In the genomic region with DNA sequence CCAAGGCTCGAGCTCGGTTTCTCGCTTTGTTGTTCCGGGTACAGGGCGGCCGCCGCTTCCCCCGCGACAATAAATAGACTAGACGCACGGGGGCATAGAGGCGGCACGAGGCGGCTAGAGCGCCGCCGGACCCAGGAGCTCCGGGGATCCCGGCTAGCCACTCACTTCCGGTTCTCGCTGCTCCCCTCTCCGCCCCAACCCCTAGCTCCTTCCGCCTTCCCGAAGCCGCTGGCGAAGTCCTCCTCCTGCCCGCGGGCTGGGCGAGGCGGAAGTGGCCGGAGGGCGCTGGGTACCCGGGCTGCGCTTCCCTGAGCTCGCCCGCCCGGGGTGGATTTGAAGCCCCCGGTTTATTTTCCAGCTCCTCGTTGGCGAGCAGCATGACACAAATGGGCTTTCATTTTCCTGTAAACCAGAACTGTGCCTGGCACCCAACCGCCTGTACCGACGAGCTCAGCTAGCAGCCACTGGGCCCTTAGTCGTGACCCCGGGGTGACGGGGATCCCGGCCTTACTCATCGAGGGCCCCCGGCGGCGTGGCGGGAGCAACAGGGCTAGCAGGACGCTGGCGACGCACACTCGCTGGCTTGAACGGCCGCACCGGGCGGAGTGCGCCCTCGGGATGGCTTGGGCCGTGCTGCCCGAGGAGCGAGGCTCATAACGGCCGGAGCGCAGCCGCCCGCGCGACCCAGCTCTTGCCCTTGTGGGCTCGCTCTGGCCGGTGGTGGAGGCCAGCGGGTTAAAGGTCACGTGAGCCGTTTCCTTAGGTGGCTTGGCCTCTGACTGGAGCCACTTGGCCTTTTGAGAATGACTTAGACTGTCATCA, we compare ENCODE assay signal across 8 mouse cellular contexts. TPM values are rescaled to one million over a fixed set of nuclear protein-coding genes. Genes with fewer than 3 reads are reported as not detected.
DNase-seq lines count a peak whose midpoint lies in the region; ATAC-seq and TF ChIP-seq lines count a peak whose summit lies in the region.

Tbpl1 (minus strand) TSS at position 667 of the 822 bp plus-strand sequence.

- peaks cover 44% of the 10 kb centered on the region for H3K79me2 ChIP-seq in MEL (ENCODE audit: control insufficient read depth, insufficient read depth, low read length, poor library complexity)

- no peaks in the 10 kb centered on the region for H3K27me3 ChIP-seq in MEL (ENCODE audit: control insufficient read depth in 1 of 2, insufficient read depth in 2 of 2, low read length in 2 of 2)
- H3K27me3 ChIP-seq in forebrain, embryonic 16.5 days (replicated peaks; ENCODE audit: control insufficient read depth, insufficient read depth, low read length), result no peaks in the 10 kb centered on the region
- no peaks in the 10 kb centered on the region for H3K27me3 ChIP-seq in lung, embryonic 14.5 days (ENCODE audit: insufficient read depth, low read length)

- peak within 1 kb of the TSS; percentile 95 for H3K4me2 ChIP-seq in forebrain, embryonic 16.5 days (ENCODE audit: low read length)
- H3K4me2 ChIP-seq in lung, embryonic 14.5 days, result peak within 1 kb of the TSS; percentile 94

- no peak for TF ChIP-seq RAD21 in MEL (IDR thresholded peaks at IDR 0.05; ENCODE audit: low read depth, low read length)

- WGBS in forebrain, embryonic 16.5 days, result under 1% methylated on average over 77 of the region's 77 CpGs
- WGBS in lung, embryonic 14.5 days, result under 1% methylated on average over 77 of the region's 77 CpGs

- H3K36me3 ChIP-seq in MEL (ENCODE audit: control insufficient read depth in 1 of 2, insufficient read depth in 2 of 2, low read length in 2 of 2), result peaks cover 8 to 41% of the 10 kb centered on the region in 2 experiments
- H3K36me3 ChIP-seq in forebrain, embryonic 16.5 days (ENCODE audit: control insufficient read depth, insufficient read depth), result no peaks in the 10 kb centered on the region
- no peaks in the 10 kb centered on the region for H3K36me3 ChIP-seq in lung, embryonic 14.5 days (ENCODE audit: insufficient read depth)

- DNase-seq in MEL (ENCODE audit: low read depth, low spot score), result peak; percentile 97
- DNase-seq in cerebellum, adult 18-20 months, result peak; percentile 96 to 98
- peak; percentile 93 to 96 for DNase-seq in heart, postnatal 36 days
- peak; percentile 95 to 97 for DNase-seq in layer of hippocampus, adult 2 months (ENCODE audit: low spot score in 2 of 2)
- DNase-seq in lung, embryonic 14.5 days, result peak; percentile 98
- DNase-seq in ovary, postnatal 10 days (ENCODE audit: low spot score), result peak; percentile 79
- peak; percentile 89 to 91 for DNase-seq in thymus, postnatal 10 days (ENCODE audit: low spot score in 2 of 2)

- H3K9ac ChIP-seq in MEL (ENCODE audit: control insufficient read depth, low read depth, low read length, poor library complexity, severe bottlenecking), result peak within 1 kb of the TSS; percentile 99
- H3K9ac ChIP-seq in forebrain, embryonic 16.5 days (replicated peaks; ENCODE audit: low read depth, low read length), result peak within 1 kb of the TSS; percentile 100
- peak within 1 kb of the TSS; percentile 96 for H3K9ac ChIP-seq in lung, embryonic 14.5 days

- peak; percentile 99 for ATAC-seq in forebrain, embryonic 16.5 days
- peak; percentile 99 for ATAC-seq in lung, embryonic 14.5 days (ENCODE audit: insufficient read depth)

- TF ChIP-seq POLR2A in MEL (IDR thresholded peaks at IDR 0.05; ENCODE audit: control insufficient read depth in 1 of 2, insufficient read depth in 1 of 2, low read depth in 1 of 2, low read length in 2 of 2, poor library complexity in 1 of 2), result peak; percentile 64 to 82; a peak in 3 of 4 replicates

- H3K4me1 ChIP-seq in MEL (ENCODE audit: control insufficient read depth in 1 of 2, insufficient read depth in 2 of 2, low read length in 2 of 2), result peaks cover 20 to 28% of the 10 kb centered on the region in 2 experiments
- H3K4me1 ChIP-seq in forebrain, embryonic 16.5 days (replicated peaks; ENCODE audit: control insufficient read depth, insufficient read depth, low read length), result peaks cover 31% of the 10 kb centered on the region
- no peaks in the 10 kb centered on the region for H3K4me1 ChIP-seq in lung, embryonic 14.5 days (ENCODE audit: insufficient read depth)

- H3K27ac ChIP-seq in MEL (ENCODE audit: control insufficient read depth, low read depth, low read length), result peak within 1 kb of the TSS; percentile 92
- H3K27ac ChIP-seq in forebrain, embryonic 16.5 days (ENCODE audit: low read length), result peak within 1 kb of the TSS; percentile 95
- peak within 1 kb of the TSS; percentile 100 for H3K27ac ChIP-seq in layer of hippocampus, adult 2 months
- peak within 1 kb of the TSS; percentile 90 for H3K27ac ChIP-seq in lung, embryonic 14.5 days (ENCODE audit: low read depth)

- intact Hi-C loops in heart, postnatal 36 days (cut with DNase I), result no loop called here

- peak in 1 of 2 experiments; percentile 23; a peak in 2 of 4 replicates for TF ChIP-seq EP300 in MEL (IDR thresholded peaks at IDR 0.05; ENCODE audit: low read depth in 1 of 2, low read length in 2 of 2)

- peak within 1 kb of the TSS; percentile 94 to 100 for H3K4me3 ChIP-seq in MEL (ENCODE audit: control insufficient read depth in 1 of 2, insufficient read depth in 1 of 2, low read depth in 2 of 2, low read length in 2 of 2)
- peak within 1 kb of the TSS; percentile 100 for H3K4me3 ChIP-seq in forebrain, embryonic 16.5 days (replicated peaks; ENCODE audit: low read length)
- H3K4me3 ChIP-seq in layer of hippocampus, adult 2 months, result peak within 1 kb of the TSS; percentile 99
- H3K4me3 ChIP-seq in lung, embryonic 14.5 days (ENCODE audit: low read depth, low read length), result peak within 1 kb of the TSS; percentile 97

- H3K9me3 ChIP-seq in MEL (replicated peaks; ENCODE audit: insufficient read depth, low read length), result no peaks in the 10 kb centered on the region
- no peaks in the 10 kb centered on the region for H3K9me3 ChIP-seq in forebrain, embryonic 16.5 days (ENCODE audit: control insufficient read depth, low read length)
- no peaks in the 10 kb centered on the region for H3K9me3 ChIP-seq in lung, embryonic 14.5 days (ENCODE audit: low read depth, low read length)

- no peak for TF ChIP-seq CTCF in MEL (IDR thresholded peaks at IDR 0.05 in 2 of 3, conservative IDR thresholded peaks at IDR 0.05 in 1 of 3; ENCODE audit: control insufficient read depth in 1 of 3, insufficient read depth in 1 of 3, low read depth in 2 of 3, low read length in 3 of 3, poor library complexity in 1 of 3, severe bottlenecking in 1 of 3)
- TF ChIP-seq CTCF in layer of hippocampus, adult 2 months (conservative IDR thresholded peaks at IDR 0.05), result peak; percentile 53
- peak; percentile 30; the same call in 1 of the 2 replicates for TF ChIP-seq CTCF in lung, embryonic 14.5 days (IDR thresholded peaks at IDR 0.05; ENCODE audit: low read depth)

TF ChIP-seq in MEL, 35 proteins besides CTCF, POLR2A, EP300 and RAD21 (continues in another document):
- no peak for TF ChIP-seq CHD2 (IDR thresholded peaks at IDR 0.05; ENCODE audit: low read length)
- TF ChIP-seq POLR2AphosphoS5 (IDR thresholded peaks at IDR 0.05; ENCODE audit: borderline replicate concordance, low read depth, low read length), result no peak
- no peak for TF ChIP-seq USF2 (IDR thresholded peaks at IDR 0.05; ENCODE audit: borderline replicate concordance in 1 of 2, insufficient read depth in 1 of 2, low read depth in 1 of 2, low read length in 2 of 2)
- no peak for TF ChIP-seq JUND (IDR thresholded peaks at IDR 0.05; ENCODE audit: low read depth, low read length)
- no peak for TF ChIP-seq E2F4 (IDR thresholded peaks at IDR 0.05; ENCODE audit: borderline replicate concordance, low read depth, low read length)
- TF ChIP-seq SMC3 (IDR thresholded peaks at IDR 0.05; ENCODE audit: low read depth, low read length), result no peak
- peak; percentile 93 for TF ChIP-seq TBP (IDR thresholded peaks at IDR 0.05; ENCODE audit: low read depth, low read length)
- TF ChIP-seq HCFC1 (IDR thresholded peaks at IDR 0.05; ENCODE audit: low read depth, low read length), result peak; percentile 96
- peak; percentile 86 for TF ChIP-seq MXI1 (IDR thresholded peaks at IDR 0.05; ENCODE audit: low read depth, low read length)
- TF ChIP-seq SIN3A (IDR thresholded peaks at IDR 0.05; ENCODE audit: low read length), result peak; percentile 94
- peak; percentile 96 for TF ChIP-seq ELF1 (IDR thresholded peaks at IDR 0.05; ENCODE audit: low read depth, low read length)
- no peak for TF ChIP-seq MYB (IDR thresholded peaks at IDR 0.05; ENCODE audit: low read depth, low read length)
- TF ChIP-seq NRF1 (IDR thresholded peaks at IDR 0.05; ENCODE audit: insufficient read depth, low read depth, low read length, poor library complexity, severe bottlenecking), result no peak
- TF ChIP-seq ZC3H11A (IDR thresholded peaks at IDR 0.05; ENCODE audit: low read depth, low read length), result no peak
- 0 out of 2 replicates have a peak, but pooled peaks have one; percentile 38 for TF ChIP-seq RCOR1 (IDR thresholded peaks at IDR 0.05; ENCODE audit: low read depth, low read length)
- TF ChIP-seq ZMIZ1 (IDR thresholded peaks at IDR 0.05; ENCODE audit: low read depth, low read length), result peak; percentile 79
- TF ChIP-seq UBTF (IDR thresholded peaks at IDR 0.05; ENCODE audit: borderline replicate concordance, insufficient read depth, low read depth, low read length), result no peak
- peak; percentile 69 for TF ChIP-seq USF1 (IDR thresholded peaks at IDR 0.05; ENCODE audit: low read depth, low read length)
- 0 out of 2 replicates have a peak, but pooled peaks have one; percentile 57 for TF ChIP-seq MAX (IDR thresholded peaks at IDR 0.05; ENCODE audit: low read length)
- no peak for TF ChIP-seq MEF2A (IDR thresholded peaks at IDR 0.05; ENCODE audit: extremely low read depth, insufficient replicate concordance, low read depth, low read length, poor library complexity, severe bottlenecking)
- peak; percentile 84 for TF ChIP-seq POLR2AphosphoS2 (IDR thresholded peaks at IDR 0.05; ENCODE audit: low read length)
- peak; percentile 82; the same call in 1 of the 2 replicates for TF ChIP-seq GABPA (IDR thresholded peaks at IDR 0.05; ENCODE audit: low read depth, low read length)
- TF ChIP-seq ETS1 (IDR thresholded peaks at IDR 0.05; ENCODE audit: low read depth, low read length), result peak; percentile 69; the same call in 1 of the 2 replicates
- TF ChIP-seq NELFE (IDR thresholded peaks at IDR 0.05; ENCODE audit: low read depth, low read length), result peak; percentile 84
- no peak for TF ChIP-seq CHD1 (IDR thresholded peaks at IDR 0.05; ENCODE audit: low read depth, low read length)

RNA-seq across cellular contexts. Expression of gene Tbpl1, which starts in this region (rescaled TPM):
- 36.6 and 47.1 TPM in 2 replicates for total RNA-seq in MEL (2012; rRNA removed)
- 10 to 100 TPM in 1 of 2 experiments, not detected in 1; 41.8 TPM for polyA plus RNA-seq in MEL (2012; ENCODE audit: insufficient read depth in 1 of 2, insufficient read length in 2 of 2, low read depth in 1 of 2, low replicate concordance in 2 of 2, missing spikeins in 1 of 2)
- polyA plus RNA-seq in forebrain, embryonic 16.5 days (2015; fragmentation: Nextera tagmentation; extraction: Ambion mirVana), result 110 and 114 TPM in 2 replicates
- total RNA-seq in heart, postnatal 36 days (2021), result 10 to 100 TPM; 18.2 to 21.4 TPM
- total RNA-seq in layer of hippocampus, adult 2 months (2021), result 10 to 100 TPM; 59.8 to 62.4 TPM
- polyA plus RNA-seq in lung, embryonic 14.5 days (2014; fragmentation: Nextera tagmentation; extraction: Ambion mirVana), result 60.8 and 63.5 TPM in 2 replicates

Comparison
In these comparisons a context has a peak if more than half of its experiments do, and no peak if none do; other contexts are left out.
1. Peak in every context shown above with its lines: DNase-seq, ATAC-seq, H3K4me3 ChIP-seq and H3K27ac ChIP-seq.
2. CTCF ChIP-seq: peak in layer of hippocampus, adult 2 months (single experiment) and lung, embryonic 14.5 days (single experiment); none in MEL (0 of 3).